Mouse (Mus musculus) cerebral cortex, adult 2 months (tissue): Measurements from ENCODE around the gene Caskin1.

Experiments used
- WGBS: fragments of 180-500 bp; shearing (Covaris S2); methylation state at CpG from one replicate; pipeline ENCODE4 v1.1.7; 2018; 5-methylcytosine and 5-hydroxymethylcytosine counted together

Caskin1 gene

GRCm38 (mm10) chr17:24494627-24495335, 6.4 kb downstream of the Caskin1 start:
- WGBS = 18% methylated on average over 2 of the region's 2 CpGs

GRCm38 (mm10) chr17:24495443-24495842, 7.0 kb downstream of the Caskin1 start:
- WGBS = 25% methylated on average over 3 of the region's 3 CpGs

- WGBS = 32% methylated on average over 1 of the region's 1 CpGs
Observed at GRCm38 (mm10) chr17:24496026-24496425, 7.6 kb downstream of the Caskin1 start.

- WGBS = 52% methylated on average over 11 of the region's 11 CpGs
Observed at GRCm38 (mm10) chr17:24502208-24502607, 13.8 kb downstream of the Caskin1 start.

- 77% methylated on average over 10 of the region's 10 CpGs for WGBS
Observed at GRCm38 (mm10) chr17:24504085-24504484, 15.7 kb downstream of the Caskin1 start.

GRCm38 (mm10) chr17:24505286-24505955, 17.0 kb downstream of the Caskin1 start:
- 79% methylated on average over 30 of the region's 30 CpGs for WGBS

- WGBS = 23% methylated on average over 36 of the region's 36 CpGs
Observed at GRCm38 (mm10) chr17:24506332-24507070, 18.1 kb downstream of the Caskin1 start.

- 45% methylated on average over 19 of the region's 19 CpGs for WGBS
Observed at GRCm38 (mm10) chr17:24507129-24507664, 18.8 kb downstream of the Caskin1 start.

- 54% methylated on average over 12 of the region's 12 CpGs for WGBS
Observed at GRCm38 (mm10) chr17:24507806-24508460, 19.5 kb downstream of the Caskin1 start.

- 37% methylated on average over 5 of the region's 5 CpGs for WGBS
Observed at GRCm38 (mm10) chr17:24513609-24514008, 25.2 kb downstream of the Caskin1 start.

GRCm38 (mm10) chr17:24514270-24515257, 26.2 kb downstream of the Caskin1 start:
- 63% methylated on average over 24 of the region's 24 CpGs for WGBS

GRCm38 (mm10) chr17:24520450-24520849, 32.0 kb downstream of the Caskin1 start:
- WGBS = 87% methylated on average over 4 of the region's 4 CpGs

- 40% methylated on average over 2 of the region's 2 CpGs for WGBS
Observed at GRCm38 (mm10) chr17:24524734-24525133, 36.3 kb downstream of the Caskin1 start.

- WGBS = under 1% methylated on average over 19 of the region's 19 CpGs
Observed at GRCm38 (mm10) chr17:24527315-24527714, 38.9 kb downstream of the Caskin1 start.

- under 1% methylated on average over 40 of the region's 40 CpGs for WGBS
Observed at GRCm38 (mm10) chr17:24527723-24528559, 39.5 kb downstream of the Caskin1 start, which contains the start of gene Traf7. Gene Traf7, minus strand, starts transcription at chr17:24527938.

GRCm38 (mm10) chr17:24528560-24528918, 40.1 kb downstream of the Caskin1 start:
- under 1% methylated on average over 8 of the region's 8 CpGs for WGBS

- WGBS = 2% methylated on average over 4 of the region's 4 CpGs
Observed at GRCm38 (mm10) chr17:24529007-24529451, 40.6 kb downstream of the Caskin1 start.

- 28% methylated on average over 5 of the region's 5 CpGs for WGBS
Observed at GRCm38 (mm10) chr17:24529883-24530282, 41.5 kb downstream of the Caskin1 start.

GRCm38 (mm10) chr17:24530361-24531050, 42.1 kb downstream of the Caskin1 start:
- 35% methylated on average over 8 of the region's 8 CpGs for WGBS
